Mouse (Mus musculus) WW6 (cell line): ENCODE measurements around the gene Dbndd1.
"Not testable (repeated sequence)": the region's sequence is repeated elsewhere in the genome, so short reads cannot be mapped to it uniquely, and the experiment has no call there.

Experiments
- DNase-seq: peaks from one replicate; pipeline ENCODE4 v3.0.0-alpha.2; 2013; ENCODE audit warnings: low read depth, low spot score

Gene Dbndd1

GRCm38 (mm10) chr8:123514781-123515539, at the start of gene Dbndd1:
Dbndd1 (minus strand) TSS chr8:123515463.
- DNase-seq, result peak; percentile 56

- not testable (repeated sequence) for DNase-seq
These were observed 49.0 kb upstream of the Dbndd1 start for GRCm38 (mm10) chr8:123564221-123564620.

GRCm38 (mm10) chr8:123537641-123538040, 22.4 kb upstream of the Dbndd1 start:
- DNase-seq, result not testable (repeated sequence)

GRCm38 (mm10) chr8:123536990-123537380, 21.7 kb upstream of the Dbndd1 start:
- DNase-seq, result no peak

GRCm38 (mm10) chr8:123536242-123536989, 21.2 kb upstream of the Dbndd1 start:
- no peak for DNase-seq

GRCm38 (mm10) chr8:123527720-123528489, 12.6 kb upstream of the Dbndd1 start:
- DNase-seq, result no peak

- not testable (repeated sequence) for DNase-seq
These were observed 4.8 kb upstream of the Dbndd1 start for GRCm38 (mm10) chr8:123520048-123520447.

- DNase-seq, result peak; percentile 91
These were observed 3.4 kb upstream of the Dbndd1 start, which contains the start of gene Gas8 for GRCm38 (mm10) chr8:123518667-123519066. Gas8 (plus strand) TSS chr8:123518834.

GRCm38 (mm10) chr8:123518172-123518571, 2.9 kb upstream of the Dbndd1 start:
- no peak for DNase-seq

- DNase-seq, result no peak
These were observed 1.3 kb upstream of the Dbndd1 start for GRCm38 (mm10) chr8:123516596-123516995.

- DNase-seq, result no peak
These were observed 256 bp upstream of the Dbndd1 start for GRCm38 (mm10) chr8:123515540-123515897.

GRCm38 (mm10) chr8:123514136-123514535, 1.1 kb downstream of the Dbndd1 start:
- no peak for DNase-seq

GRCm38 (mm10) chr8:123510819-123511218, 4.4 kb downstream of the Dbndd1 start:
- DNase-seq, result no peak

GRCm38 (mm10) chr8:123507153-123507552, 8.1 kb downstream of the Dbndd1 start:
- no peak for DNase-seq

- DNase-seq, result no peak
These were observed 9.6 kb downstream of the Dbndd1 start for GRCm38 (mm10) chr8:123505695-123506094.

- DNase-seq, result no peak
These were observed 10.0 kb downstream of the Dbndd1 start for GRCm38 (mm10) chr8:123505267-123505666.

GRCm38 (mm10) chr8:123504591-123505195, 10.6 kb downstream of the Dbndd1 start:
- no peak for DNase-seq

GRCm38 (mm10) chr8:123503801-123504467, 11.3 kb downstream of the Dbndd1 start:
- no peak for DNase-seq

GRCm38 (mm10) chr8:123502192-123502591, 13.1 kb downstream of the Dbndd1 start:
- DNase-seq, result no peak

GRCm38 (mm10) chr8:123499556-123499955, 15.7 kb downstream of the Dbndd1 start:
- DNase-seq, result no peak

GRCm38 (mm10) chr8:123498963-123499362, 16.3 kb downstream of the Dbndd1 start:
- no peak for DNase-seq
